Mouse (Mus musculus) ovary, postnatal 36 days (tissue): ENCODE data around the gene Cnep1r1.

Source experiments
- DNase-seq: peaks from one replicate; pipeline ENCODE4 v3.0.0; 2022; ENCODE audit warnings: low spot score, mixed read lengths

Cnep1r1 gene

GRCm38 (mm10) chr8:88118456-88119036, at the start of gene Cnep1r1:
Cnep1r1 (plus strand) TSS chr8:88118769.
- peak; percentile 84 for DNase-seq

GRCm38 (mm10) chr8:88082183-88082582, 36.4 kb upstream of the Cnep1r1 start:
- DNase-seq, result no peak

GRCm38 (mm10) chr8:88088006-88088405, 30.6 kb upstream of the Cnep1r1 start:
- no peak for DNase-seq

GRCm38 (mm10) chr8:88091661-88092060, 26.9 kb upstream of the Cnep1r1 start:
- DNase-seq, result no peak

GRCm38 (mm10) chr8:88093367-88093766, 25.2 kb upstream of the Cnep1r1 start:
- no peak for DNase-seq

GRCm38 (mm10) chr8:88098856-88099255, 19.7 kb upstream of the Cnep1r1 start:
- DNase-seq, result no peak

- DNase-seq, result peak; percentile 12
Observed at GRCm38 (mm10) chr8:88099526-88099925, 19.0 kb upstream of the Cnep1r1 start.

- no peak for DNase-seq
Observed at GRCm38 (mm10) chr8:88109241-88109640, 9.3 kb upstream of the Cnep1r1 start.

- peak; percentile 17 for DNase-seq
Observed at GRCm38 (mm10) chr8:88119076-88119475, 507 bp downstream of the Cnep1r1 start.

- DNase-seq, result no peak
Observed at GRCm38 (mm10) chr8:88124850-88125249, 6.3 kb downstream of the Cnep1r1 start.

- no peak for DNase-seq
Observed at GRCm38 (mm10) chr8:88129397-88129796, 10.8 kb downstream of the Cnep1r1 start.

GRCm38 (mm10) chr8:88130754-88131317, 12.3 kb downstream of the Cnep1r1 start:
- no peak for DNase-seq

GRCm38 (mm10) chr8:88137748-88138484, 19.3 kb downstream of the Cnep1r1 start, which contains the start of gene Heatr3:
Heatr3 (plus strand) TSS chr8:88137855.
- DNase-seq, result peak; percentile 96

GRCm38 (mm10) chr8:88139256-88139655, 20.7 kb downstream of the Cnep1r1 start:
- no peak for DNase-seq

GRCm38 (mm10) chr8:88141629-88142028, 23.1 kb downstream of the Cnep1r1 start:
- no peak for DNase-seq

- no peak for DNase-seq
Observed at GRCm38 (mm10) chr8:88144041-88144440, 25.5 kb downstream of the Cnep1r1 start.

- no peak for DNase-seq
Observed at GRCm38 (mm10) chr8:88150910-88151371, 32.4 kb downstream of the Cnep1r1 start.

- DNase-seq, result no peak
Observed at GRCm38 (mm10) chr8:88160237-88160995, 41.8 kb downstream of the Cnep1r1 start.

GRCm38 (mm10) chr8:88161439-88161838, 42.9 kb downstream of the Cnep1r1 start:
- peak; percentile 50 for DNase-seq

- no peak for DNase-seq
Observed at GRCm38 (mm10) chr8:88175264-88175663, 56.7 kb downstream of the Cnep1r1 start.

- no peak for DNase-seq
Observed at GRCm38 (mm10) chr8:88177291-88177690, 58.7 kb downstream of the Cnep1r1 start.

GRCm38 (mm10) chr8:88183121-88183520, 64.6 kb downstream of the Cnep1r1 start:
- no peak for DNase-seq
